In the genomic region with DNA sequence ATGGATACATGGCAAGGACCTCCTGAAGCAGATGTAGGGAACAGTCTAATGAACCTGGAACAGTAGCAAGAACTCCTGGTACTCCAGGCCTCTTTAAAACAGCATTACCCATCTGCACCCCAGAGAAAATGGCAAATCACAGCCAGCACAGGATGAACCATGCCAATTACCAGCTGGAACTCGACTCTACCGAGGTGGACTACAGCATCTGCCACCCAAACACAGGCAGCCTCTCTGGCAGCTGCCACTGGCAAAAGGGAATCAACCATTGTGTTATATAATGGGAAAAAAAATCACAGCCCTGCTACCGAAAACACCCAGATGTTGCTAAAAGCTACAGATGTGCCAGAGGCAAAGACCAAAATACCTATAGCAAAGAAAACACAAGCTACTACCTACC, we compare ENCODE assay signal across 25 mouse cellular contexts. TPM values are rescaled to one million over a fixed set of nuclear protein-coding genes. Genes with fewer than 3 reads are reported as not detected.
DNase-seq lines count a peak whose midpoint lies in the region; ATAC-seq lines count a peak whose summit lies in the region.
"Had no signal": no experiment of that assay in that cellular context is flagged by ENCODE, and none has a peak within 500 bp of the region (broad histone marks: within the 10 kb centered on the region; RNA-seq: fewer than 3 reads in every experiment).

No protein-coding gene starts in this region.

- no peaks in the 10 kb centered on the region for H3K9me3 ChIP-seq in midbrain, embryonic 13.5 days
- H3K9me3 ChIP-seq in midbrain, embryonic 10.5 days (replicated peaks): no peaks in the 10 kb centered on the region
- H3K9me3 ChIP-seq: embryonic facial prominence, embryonic 10.5 days; heart, embryonic 10.5 days; limb, embryonic 13.5 days; liver, embryonic 15.5 days had no signal

- peak; percentile 70 to 82 for DNase-seq in cerebellum, postnatal 10 days
- DNase-seq in cerebellum, adult 11-12 months: no peak
- DNase-seq in heart, adult 11 months: peak; percentile 74
- DNase-seq in heart, adult 8-10 months (ENCODE audit: low spot score): no peak
- DNase-seq in midbrain, embryonic 10.5 days (ENCODE audit: low spot score): no peak
- peak; percentile 52 to 53 for DNase-seq in layer of hippocampus, postnatal 10 days (ENCODE audit: low spot score in 2 of 2)
- DNase-seq in lung, postnatal 10 days: no peak
- DNase-seq: adrenal gland, postnatal 25 days; cerebellum, postnatal 36 days; heart, postnatal 14 days; kidney, adult 11 months; kidney, postnatal 10 days; lung, postnatal 14 days; thymus, postnatal 14 days had no signal

- 0 out of 2 replicates have a peak overlapping the region, but pooled peaks have one; percentile 44 for H3K27ac ChIP-seq in midbrain, embryonic 13.5 days
- H3K27ac ChIP-seq in midbrain, embryonic 10.5 days (replicated peaks): no peak overlapping the region
- H3K27ac ChIP-seq: embryonic facial prominence, embryonic 10.5 days; heart, embryonic 10.5 days; limb, embryonic 13.5 days; liver, embryonic 15.5 days; stomach, postnatal 0 days had no signal

- H3K4me1 ChIP-seq in midbrain, embryonic 13.5 days (replicated peaks): peaks cover 62% of the 10 kb centered on the region
- H3K4me1 ChIP-seq in midbrain, embryonic 10.5 days: 0 out of 2 replicates have a peak, but pooled peaks cover 9% of the 10 kb centered on the region

- WGBS in midbrain, embryonic 13.5 days: 66% methylated on average over 3 of the region's 3 CpGs
- WGBS in midbrain, embryonic 10.5 days: 86% methylated on average over 3 of the region's 3 CpGs

- H3K9ac ChIP-seq in midbrain, embryonic 13.5 days (replicated peaks): no peak overlapping the region
- H3K9ac ChIP-seq: limb, embryonic 13.5 days; liver, embryonic 15.5 days had no signal

- H3K4me2 ChIP-seq in midbrain, embryonic 13.5 days (replicated peaks): no peak overlapping the region
- H3K4me2 ChIP-seq: limb, embryonic 13.5 days; liver, embryonic 15.5 days had no signal

- no peak overlapping the region for H3K4me3 ChIP-seq in midbrain, embryonic 13.5 days (replicated peaks)
- no peak overlapping the region for H3K4me3 ChIP-seq in midbrain, embryonic 10.5 days
- H3K4me3 ChIP-seq: embryonic facial prominence, embryonic 10.5 days; erythroblast, embryonic 14.5 days; heart, embryonic 10.5 days; left cerebral cortex, adult 2 months; limb, embryonic 13.5 days; liver, embryonic 15.5 days; myocyte had no signal

- H3K36me3 ChIP-seq in midbrain, embryonic 13.5 days: peaks cover 15% of the 10 kb centered on the region
- peaks cover 48% of the 10 kb centered on the region for H3K36me3 ChIP-seq in midbrain, embryonic 10.5 days

- no peaks in the 10 kb centered on the region for H3K27me3 ChIP-seq in midbrain, embryonic 13.5 days
- H3K27me3 ChIP-seq in midbrain, embryonic 10.5 days (ENCODE audit: low read depth, poor library complexity, severe bottlenecking): no peaks in the 10 kb centered on the region
- H3K27me3 ChIP-seq: CH12.LX; limb, embryonic 13.5 days; liver, embryonic 15.5 days had no signal

- no peak for ATAC-seq in midbrain, embryonic 13.5 days
- ATAC-seq: activated CD4-positive, CD25-positive, alpha-beta regulatory T cell, adult 4 months had no signal

RNA-seq across cellular contexts. Expression of a gene that starts 34.3 kb away (rescaled TPM):
- total RNA-seq in heart, adult 8-10 months (2022): 10 to 100 TPM; 21.6 to 25.1 (median 22.2) TPM
- 9.9 and 10.5 TPM in 2 replicates for polyA plus RNA-seq in midbrain, embryonic 13.5 days (2015; fragmentation: Nextera tagmentation; extraction: Ambion mirVana)
- 6.4 and 7.3 TPM in 2 replicates for polyA plus RNA-seq in midbrain, embryonic 10.5 days (2016; fragmentation: Nextera tagmentation; extraction: Ambion mirVana)
- 10 to 100 TPM; 49.1 to 51.0 TPM for total RNA-seq in layer of hippocampus, postnatal 10 days (2021)

Comparison
In these comparisons a context has a peak if more than half of its experiments do, and no peak if none do; other contexts are left out.
1. DNase-seq: peak in cerebellum, postnatal 10 days (2 of 2), heart, adult 11 months (single experiment) and layer of hippocampus, postnatal 10 days (2 of 2); none in cerebellum, adult 11-12 months (single experiment), heart, adult 8-10 months (single experiment), midbrain, embryonic 10.5 days (single experiment) and lung, postnatal 10 days (single experiment).